Mouse (Mus musculus) megakaryocyte, adult 5-6 weeks (primary cell): ENCODE data around the gene Ptchd1. TPM values are rescaled to one million over a fixed set of nuclear protein-coding genes. Genes with fewer than 3 reads are reported as not detected.

Experiments
- total RNA-seq, 2 experiments: library from RNA; stranded (forward) in 1 of 2; stranded (reverse) in 1 of 2; fragments of 153-499, 151-499 nt in 1 of 2; fragments of 221-1000, 200-1000 nt in 1 of 2; gene quantifications; 2 replicates each; pipeline versions ENCODE4 v1.2.3 to v1.2.4; 2015 to 2017

Gene Ptchd1
- total RNA-seq, 2 experiments from 2014 or later, result 0.73 to 1.2 TPM

Other genes starting within 250 kb of the Ptchd1 start
- not detected in 2 replicates for gene Gm15155, start 927 bp upstream of the Ptchd1 start, total RNA-seq (2015)
- gene Gm15155, start 927 bp upstream of the Ptchd1 start, total RNA-seq (2017), result not detected in 2 replicates